Mouse (Mus musculus): ENCODE data around the gene Btbd35f17.
"Not testable (repeated sequence)": the region's sequence is repeated elsewhere in the genome, so short reads cannot be mapped to it uniquely, and the experiment has no call there.

The Btbd35f17 gene

GRCm38 (mm10) chrX:4370336-4370735 is at the start of gene Btbd35f17:
Gene Btbd35f17, plus strand, starts transcription at chrX:4370636.
- DNase-seq (ENCODE audit: low spot score in 2 of 2): not testable (repeated sequence)

Measured in cerebellum, postnatal 4 days (tissue).